Mouse (Mus musculus) spleen, adult 2 months (tissue): ENCODE measurements around the gene Olfr1138. TPM values are rescaled to one million over a fixed set of nuclear protein-coding genes. Genes with fewer than 3 reads are reported as not detected.

Source experiments
- DNase-seq, 2 experiments: peaks; one replicate each; pipeline versions ENCODE4 v3.0.0 to v3.0.0-alpha.2; 2012 to 2021; ENCODE audit warnings: low spot score in 2 of 2, low read depth in 1 of 2
- H3K27ac ChIP-seq: fragments of 200-500 bp; 2 replicates; pipeline ENCODE4 v1.5.1; 2012; ENCODE audit warnings: low read length, inconsistent platforms; ENCODE audit not compliant: insufficient read depth
- H3K27me3 ChIP-seq: fragments of 200-500 bp; 2 replicates; pipeline ENCODE4 v1.6.1; 2012; ENCODE audit warnings: mild to moderate bottlenecking, moderate library complexity, low read length, inconsistent platforms; ENCODE audit not compliant: control insufficient read depth, insufficient read depth
- H3K36me3 ChIP-seq: fragments of 200-500 bp; 2 replicates; pipeline ENCODE4 v1.6.1; 2012; ENCODE audit warnings: mild to moderate bottlenecking, low read length, inconsistent platforms; ENCODE audit not compliant: control insufficient read depth, insufficient read depth
- H3K4me1 ChIP-seq: fragments of 200-500 bp; 2 replicates; pipeline ENCODE4 v1.6.1; 2011; ENCODE audit warnings: inconsistent platforms; ENCODE audit not compliant: control insufficient read depth, insufficient read depth, insufficient read length
- H3K4me3 ChIP-seq: fragments of 200-500 bp; 2 replicates; pipeline ENCODE4 v1.5.1; 2011; ENCODE audit warnings: mild to moderate bottlenecking, inconsistent platforms; ENCODE audit not compliant: insufficient read depth, insufficient read length; ENCODE audit errors: extremely low read depth
- CTCF ChIP-seq: fragments of 200-500 bp; IDR thresholded peaks from 2 replicates; pipeline ENCODE4 v1.5.1; 2011; ENCODE audit warnings: mild to moderate bottlenecking, inconsistent platforms; ENCODE audit not compliant: insufficient read depth, insufficient read length, insufficient replicate concordance; ENCODE audit errors: extremely low read depth
- POLR2A ChIP-seq: fragments of 200-500 bp; IDR thresholded peaks from 2 replicates; pipeline ENCODE4 v1.6.1; 2011; ENCODE audit warnings: low read depth, low read length, inconsistent platforms
- WGBS: fragments of 180-500 bp; shearing (Covaris S2); methylation state at CpG from one replicate; pipeline ENCODE4 v1.1.7; 2018; 5-methylcytosine and 5-hydroxymethylcytosine counted together
- polyA plus RNA-seq: library from polyadenylated mRNA; depleted of rRNA; stranded (reverse); fragments of >200 nt; gene quantifications from 2 replicates; pipeline ENCODE4 v1.2.3, GENCODE M21; 2012; rRNA removed

Olfr1138 gene
- not detected in 2 replicates for polyA plus RNA-seq

GRCm38 (mm10) chr2:87739878-87740277 lies at the start of gene Olfr1138:
Olfr1138 (minus strand) TSS chr2:87739978.
- no peak for DNase-seq
- no peaks in the 10 kb centered on the region for H3K36me3 ChIP-seq
- 65% methylated on average over 1 of the region's 1 CpGs for WGBS
- H3K27ac ChIP-seq, result no peak within 1 kb of the TSS
- H3K4me1 ChIP-seq, result no peaks in the 10 kb centered on the region
- no peaks in the 10 kb centered on the region for H3K27me3 ChIP-seq
- no peak for TF ChIP-seq POLR2A
- no peak for TF ChIP-seq CTCF
- no peak within 1 kb of the TSS for H3K4me3 ChIP-seq

DNA sequence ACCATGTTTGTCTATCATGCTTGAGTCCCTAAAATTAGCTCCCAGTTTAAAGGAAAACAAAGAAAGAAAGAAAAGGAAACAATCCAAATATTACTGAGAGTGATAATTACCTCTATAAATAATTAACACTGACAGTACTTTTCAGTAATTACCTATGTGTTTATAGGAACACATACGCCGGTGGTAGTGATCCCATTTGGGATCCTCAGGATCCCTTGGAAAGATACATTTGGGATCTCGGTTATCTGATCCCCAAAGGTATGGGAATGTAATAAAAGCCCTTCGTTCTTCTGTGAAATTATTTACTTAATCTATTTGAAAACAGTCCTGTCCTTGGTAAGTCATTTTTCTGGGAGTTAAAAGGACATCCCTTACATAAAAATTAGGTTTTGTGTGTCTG lies 39.4 kb upstream of the Olfr1138 start, which contains the start of gene Olfr152:
Gene Olfr152 (plus strand): TSS at position 301 of the 400 bp plus-strand sequence.
- WGBS, result 76% methylated on average over 4 of the region's 4 CpGs
- TF ChIP-seq POLR2A (no peak), CTCF (no peak)
- DNase-seq, result no peak
- no peaks in the 10 kb centered on the region for H3K4me1 ChIP-seq
- H3K27me3 ChIP-seq, result no peaks in the 10 kb centered on the region
- H3K27ac ChIP-seq, result no peak within 1 kb of the TSS
- no peaks in the 10 kb centered on the region for H3K36me3 ChIP-seq
- no peak within 1 kb of the TSS for H3K4me3 ChIP-seq

GRCm38 (mm10) chr2:87776143-87776542 lies 36.4 kb upstream of the Olfr1138 start:
- no peak for DNase-seq
- TF ChIP-seq CTCF (no peak), POLR2A (no peak)
- Histone ChIP-seq H3K4me3 (no peak overlapping the region), H3K27ac (no peak overlapping the region), H3K27me3 (no peaks in the 10 kb centered on the region), H3K36me3 (no peaks in the 10 kb centered on the region), H3K4me1 (no peaks in the 10 kb centered on the region)
- whole genome bisulfite sequencing, result 47% methylated on average over 1 of the region's 1 CpGs

- 74% methylated on average over 1 of the region's 1 CpGs for WGBS
- no peak within 1 kb of the TSS for H3K27ac ChIP-seq
- no peaks in the 10 kb centered on the region for H3K36me3 ChIP-seq
- H3K4me3 ChIP-seq, result no peak within 1 kb of the TSS
- H3K4me1 ChIP-seq, result no peaks in the 10 kb centered on the region
- H3K27me3 ChIP-seq, result no peaks in the 10 kb centered on the region
- TF ChIP-seq CTCF, result no peak
- no peak for TF ChIP-seq POLR2A
- no peak for DNase-seq
Measured at GRCm38 (mm10) chr2:87753891-87754290, 14.1 kb upstream of the Olfr1138 start, which contains the start of gene Olfr1141. Olfr1141 (minus strand) TSS chr2:87753991.

GRCm38 (mm10) chr2:87743452-87743851 lies 3.7 kb upstream of the Olfr1138 start, which contains the start of gene Olfr1140:
Olfr1140 (plus strand) TSS chr2:87743752.
- WGBS, result 74% methylated on average over 3 of the region's 3 CpGs
- TF ChIP-seq CTCF (no peak), POLR2A (no peak)

GRCm38 (mm10) chr2:87713079-87713478 lies 26.7 kb downstream of the Olfr1138 start, which contains the start of gene Olfr1137:
Olfr1137 (minus strand) TSS chr2:87713179.
- Histone ChIP-seq H3K36me3 (no peaks in the 10 kb centered on the region), H3K4me1 (no peaks in the 10 kb centered on the region), H3K27me3 (no peaks in the 10 kb centered on the region), H3K27ac (no peak within 1 kb of the TSS), H3K4me3 (no peak within 1 kb of the TSS; the same call in 1 of the 2 replicates)
- TF ChIP-seq POLR2A, result no peak
- no peak for TF ChIP-seq CTCF
- DNase-seq, result no peak

More at GRCm38 (mm10) chr2:87743452-87743851, 3.7 kb upstream of the Olfr1138 start, which contains the start of gene Olfr1140:
- no peak within 1 kb of the TSS for H3K27ac ChIP-seq
- no peak for DNase-seq
- no peaks in the 10 kb centered on the region for H3K4me1 ChIP-seq
- H3K36me3 ChIP-seq, result no peaks in the 10 kb centered on the region
- H3K4me3 ChIP-seq, result no peak within 1 kb of the TSS
- H3K27me3 ChIP-seq, result no peaks in the 10 kb centered on the region

GRCm38 (mm10) chr2:87693847-87694246 lies 45.9 kb downstream of the Olfr1138 start, which contains the start of gene Olfr1136:
Olfr1136 (minus strand) TSS chr2:87693947.
- TF ChIP-seq POLR2A (no peak), CTCF (no peak)
- no peaks in the 10 kb centered on the region for H3K27me3 ChIP-seq
- H3K4me3 ChIP-seq, result no peak within 1 kb of the TSS
- H3K4me1 ChIP-seq, result no peaks in the 10 kb centered on the region
- H3K36me3 ChIP-seq, result no peaks in the 10 kb centered on the region
- H3K27ac ChIP-seq, result no peak within 1 kb of the TSS
- DNase-seq, result no peak

Other genes with a start within 250 kb of the Olfr1138 start
- gene Pramel7, start 242.9 kb downstream of the Olfr1138 start, polyA plus RNA-seq, result not detected in 2 replicates
- gene Pramel6, start 233.4 kb downstream of the Olfr1138 start, polyA plus RNA-seq, result not detected in 2 replicates
- gene Olfr153, start 208.2 kb downstream of the Olfr1138 start, polyA plus RNA-seq, result not detected in 2 replicates
- not detected in 2 replicates for gene Olfr1128, start 194.4 kb downstream of the Olfr1138 start, polyA plus RNA-seq
- gene Olfr1129, start 166.1 kb downstream of the Olfr1138 start, polyA plus RNA-seq, result not detected in 2 replicates
- gene Olfr1130, start 133.8 kb downstream of the Olfr1138 start, polyA plus RNA-seq, result not detected in 2 replicates
- gene Olfr1131, start 112.9 kb downstream of the Olfr1138 start, polyA plus RNA-seq, result not detected in 2 replicates
- gene Olfr1132, start 102.4 kb downstream of the Olfr1138 start, polyA plus RNA-seq, result not detected in 2 replicates
- gene Olfr1133, start 92.6 kb downstream of the Olfr1138 start, polyA plus RNA-seq, result not detected in 2 replicates
- not detected in 2 replicates for gene Olfr1134, start 81.5 kb downstream of the Olfr1138 start, polyA plus RNA-seq
- not detected in 2 replicates for gene Olfr1135, start 66.3 kb downstream of the Olfr1138 start, polyA plus RNA-seq
- gene Olfr1136, start 46.0 kb downstream of the Olfr1138 start, polyA plus RNA-seq, result not detected in 2 replicates
- gene Olfr1137, start 26.8 kb downstream of the Olfr1138 start, polyA plus RNA-seq, result not detected in 2 replicates
- gene Olfr1140, start 3.8 kb upstream of the Olfr1138 start, polyA plus RNA-seq, result not detected in 2 replicates
- not detected in 2 replicates for gene Olfr1141, start 14.0 kb upstream of the Olfr1138 start, polyA plus RNA-seq
- not detected in 2 replicates for gene Olfr152, start 39.5 kb upstream of the Olfr1138 start, polyA plus RNA-seq
- gene Olfr1143, start 60.6 kb upstream of the Olfr1138 start, polyA plus RNA-seq, result not detected in 2 replicates
- not detected in 2 replicates for gene Olfr1145, start 69.8 kb upstream of the Olfr1138 start, polyA plus RNA-seq
- not detected in 2 replicates for gene Olfr1148, start 90.6 kb upstream of the Olfr1138 start, polyA plus RNA-seq
- gene Olfr1150-ps1, start 104.0 kb upstream of the Olfr1138 start, polyA plus RNA-seq, result not detected in 2 replicates
- gene Olfr1151, start 115.9 kb upstream of the Olfr1138 start, polyA plus RNA-seq, result not detected in 2 replicates
- not detected in 2 replicates for gene Olfr1152, start 126.5 kb upstream of the Olfr1138 start, polyA plus RNA-seq
- not detected in 2 replicates for gene Olfr1153, start 155.0 kb upstream of the Olfr1138 start, polyA plus RNA-seq
- not detected in 2 replicates for gene Olfr1154, start 165.2 kb upstream of the Olfr1138 start, polyA plus RNA-seq
- not detected in 2 replicates for gene Olfr1155, start 205.2 kb upstream of the Olfr1138 start, polyA plus RNA-seq
- gene Olfr1156, start 213.1 kb upstream of the Olfr1138 start, polyA plus RNA-seq, result not detected in 2 replicates
- gene Olfr1157, start 228.3 kb upstream of the Olfr1138 start, polyA plus RNA-seq, result not detected in 2 replicates
- gene Olfr74, start 234.7 kb upstream of the Olfr1138 start, polyA plus RNA-seq, result not detected in 2 replicates